8 mouse cellular contexts compared by ENCODE assay signal in genomic region chr17:24351760-24352357, GRCm38 (mm10). TPM values are rescaled to one million over a fixed set of nuclear protein-coding genes. Genes with fewer than 3 reads are reported as not detected.
DNase-seq lines count a peak whose midpoint lies in the region; ATAC-seq lines count a peak whose summit lies in the region.

Gene Abca3, plus strand, starts transcription at chr17:24351950.

- H3K4me3 ChIP-seq in hindbrain, embryonic 16.5 days (ENCODE audit: low read length), result peak within 1 kb of the TSS; percentile 61
- H3K4me3 ChIP-seq in macrophage (ENCODE audit: inconsistent target), result peak within 1 kb of the TSS; percentile 49

- H3K79me2 ChIP-seq in macrophage (ENCODE audit: inconsistent target), result peaks cover 47% of the 10 kb centered on the region

- ATAC-seq in hindbrain, embryonic 16.5 days, result peak; percentile 98

- H3K27ac ChIP-seq in hindbrain, embryonic 16.5 days (ENCODE audit: low read depth, low read length), result peak within 1 kb of the TSS; percentile 72
- peak within 1 kb of the TSS; percentile 67 for H3K27ac ChIP-seq in macrophage

- H3K9ac ChIP-seq in hindbrain, embryonic 16.5 days (ENCODE audit: low read depth, low read length), result peak within 1 kb of the TSS; percentile 76

- under 1% methylated on average over 54 of the region's 55 CpGs for WGBS in hindbrain, embryonic 16.5 days
- WGBS in macrophage (ENCODE audit: missing documents), result 1% methylated on average over 55 of the region's 55 CpGs

- H3K4me1 ChIP-seq in hindbrain, embryonic 16.5 days (ENCODE audit: control insufficient read depth, insufficient read depth, low read depth, low read length), result peaks cover 22% of the 10 kb centered on the region

- peak; percentile 95 for DNase-seq in R1 (ENCODE audit: low read depth, low spot score)
- DNase-seq in cerebellum, postnatal 36 days, result peak; percentile 98 to 99
- DNase-seq in gastrocnemius, adult 18-20 months (ENCODE audit: low spot score), result peak; percentile 95
- DNase-seq in left cerebral cortex, adult 18-20 months (ENCODE audit: low spot score in 2 of 2), result peak; percentile 97 to 98
- peak; percentile 98 for DNase-seq in right cerebral cortex, adult 18-20 months
- DNase-seq in urinary bladder, postnatal 10 days (ENCODE audit: low spot score), result peak; percentile 80

- H3K36me3 ChIP-seq in hindbrain, embryonic 16.5 days (ENCODE audit: control insufficient read depth, insufficient read depth, low read length), result no peaks in the 10 kb centered on the region
- H3K36me3 ChIP-seq in macrophage (ENCODE audit: inconsistent target), result no peaks in the 10 kb centered on the region

- H3K9me3 ChIP-seq in hindbrain, embryonic 16.5 days (ENCODE audit: control insufficient read depth, low read length), result no peaks in the 10 kb centered on the region

- H3K27me3 ChIP-seq in hindbrain, embryonic 16.5 days (replicated peaks; ENCODE audit: control insufficient read depth, insufficient read depth, low read length), result no peaks in the 10 kb centered on the region

- H3K4me2 ChIP-seq in hindbrain, embryonic 16.5 days (ENCODE audit: low read length), result peak within 1 kb of the TSS; percentile 83

RNA-seq across cellular contexts. Expression of gene Abca3, which starts in this region (rescaled TPM):
- total RNA-seq in gastrocnemius, adult 18-20 months (2021), result 1 to 10 TPM; 6.9 to 7.1 TPM
- polyA plus RNA-seq in hindbrain, embryonic 16.5 days (2015; fragmentation: Nextera tagmentation; extraction: Ambion mirVana), result 30.1 and 34.5 TPM in 2 replicates
- total RNA-seq in left cerebral cortex, adult 18-20 months (2021), result 10 to 100 TPM; 66.5 to 69.8 TPM
- total RNA-seq in macrophage (2018; cell fraction: chromatin; rRNA removed), result 100 to 1,000 TPM in 6 of 26 experiments, 10 to 100 TPM in 20; 19.8 to 111 (median 79.7) TPM
- total RNA-seq in macrophage (2018; cell fraction: cytosol; rRNA removed), result 10 to 100 TPM; 24.0 to 64.5 (median 43.3) TPM
- 100 to 1,000 TPM in 3 of 26 experiments, 10 to 100 TPM in 23; 39.4 to 114 (median 81.4) TPM for total RNA-seq in macrophage (2018; cell fraction: nucleus; rRNA removed)
- polyA plus RNA-seq in macrophage (2018), result 26.0 to 44.3 TPM (median 31.7 TPM) in 3 replicates

Comparison
In these comparisons a context has a peak if more than half of its experiments do, and no peak if none do; other contexts are left out.
1. Peak in every context shown above with its lines: DNase-seq, ATAC-seq, H3K4me3 ChIP-seq and H3K27ac ChIP-seq.
2. RNA of gene Abca3 (total RNA-seq): 66.5 to 69.8 TPM in left cerebral cortex, adult 18-20 months; 6.9 to 7.1 TPM in gastrocnemius, adult 18-20 months; every median in the first group is over 4 times any median in the second.